Mouse (Mus musculus) small intestine, adult 2 months (tissue): ENCODE measurements at regions not wholly inside any gene's neighbourhood (a gene's known extent, or its start where the extent isn't known, plus 50 kb on each side); places are given as distances from the start of the nearest gene placed in this dataset.

Experiments
- CTCF ChIP-seq: fragments of 200-500 bp; IDR thresholded peaks from 2 replicates; pipeline ENCODE4 v1.5.1; 2012; ENCODE audit warnings: low read depth, mild to moderate bottlenecking, control low read depth, inconsistent platforms, low read length, moderate library complexity, mixed read lengths; ENCODE audit not compliant: insufficient replicate concordance, insufficient read length; ENCODE audit errors: extremely low read depth
- POLR2A ChIP-seq: fragments of 200-500 bp; IDR thresholded peaks from 2 replicates; pipeline ENCODE4 v1.6.1; 2012; ENCODE audit warnings: low read depth, mild to moderate bottlenecking, control low read depth, inconsistent platforms, low read length, moderate library complexity

GRCm38 (mm10) chr15:67462863-67463262 is 962.2 kb upstream of the Lrrc6 start:
- no peak for TF ChIP-seq CTCF
- TF ChIP-seq POLR2A, result no peak
